Mouse (Mus musculus) myocyte (in vitro differentiated cells): Measurements from ENCODE around the gene Gal3st2b. TPM values are rescaled to one million over a fixed set of nuclear protein-coding genes. Genes with fewer than 3 reads are reported as not detected.
"Not testable (repeated sequence)": the region's sequence is repeated elsewhere in the genome, so short reads cannot be mapped to it uniquely, and the experiment has no call there.

Source experiments
- H3K27me3 ChIP-seq: one replicate; pipeline ENCODE4 v1.6.1; 2011; ENCODE audit not compliant: control insufficient read depth, insufficient read depth, insufficient read length
- H3K36me3 ChIP-seq: one replicate; pipeline ENCODE4 v1.6.1; 2011; ENCODE audit not compliant: control insufficient read depth, insufficient read depth
- H3K4me2 ChIP-seq: one replicate; pipeline ENCODE4 v1.6.1; 2011; ENCODE audit warnings: low read depth, control low read depth
- H3K4me3 ChIP-seq: one replicate; pipeline ENCODE4 v1.5.1; 2011; ENCODE audit warnings: mild to moderate bottlenecking, control low read depth, moderate library complexity
- H3K79me2 ChIP-seq: one replicate; pipeline ENCODE4 v1.6.1; 2011; ENCODE audit not compliant: control insufficient read depth, insufficient read depth
- H3ac ChIP-seq: one replicate; pipeline ENCODE4 v1.6.1; 2011; ENCODE audit not compliant: control insufficient read depth, insufficient read length
- polyA plus RNA-seq: library from polyadenylated mRNA; unstranded; fragments of >200 nt; fragmentation: generic; extraction: Trizol; gene quantifications from one replicate; pipeline ENCODE4 v1.2.1, GENCODE M21; 2012; ENCODE audit warnings: missing spikeins

Gene Gal3st2b
- polyA plus RNA-seq, 1 experiment, result not detected

DNA sequence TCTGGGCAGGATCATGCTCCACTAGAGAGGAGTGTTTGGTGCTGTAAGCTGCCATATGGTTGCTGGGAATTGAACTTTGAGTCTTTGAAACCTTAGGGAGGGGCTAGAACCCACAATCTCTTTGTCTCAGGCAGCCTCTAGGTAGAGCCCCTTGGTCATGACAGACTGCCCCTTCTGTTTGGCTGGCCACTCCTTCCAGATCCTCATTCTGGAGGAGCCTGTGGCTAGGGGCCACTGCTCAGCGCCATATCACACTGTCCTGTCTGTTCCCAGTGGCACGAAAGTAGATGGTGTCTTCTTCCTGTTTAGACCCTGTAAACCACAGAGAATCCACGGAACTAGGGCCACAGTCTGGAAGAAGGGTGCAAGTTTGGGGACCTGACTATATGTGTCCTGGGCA is 4.5 kb downstream of the Gal3st2b start:
- not testable (repeated sequence) for H3ac ChIP-seq, H3K27me3 ChIP-seq, H3K36me3 ChIP-seq, H3K4me3 ChIP-seq, H3K4me2 ChIP-seq, H3K79me2 ChIP-seq

DNA sequence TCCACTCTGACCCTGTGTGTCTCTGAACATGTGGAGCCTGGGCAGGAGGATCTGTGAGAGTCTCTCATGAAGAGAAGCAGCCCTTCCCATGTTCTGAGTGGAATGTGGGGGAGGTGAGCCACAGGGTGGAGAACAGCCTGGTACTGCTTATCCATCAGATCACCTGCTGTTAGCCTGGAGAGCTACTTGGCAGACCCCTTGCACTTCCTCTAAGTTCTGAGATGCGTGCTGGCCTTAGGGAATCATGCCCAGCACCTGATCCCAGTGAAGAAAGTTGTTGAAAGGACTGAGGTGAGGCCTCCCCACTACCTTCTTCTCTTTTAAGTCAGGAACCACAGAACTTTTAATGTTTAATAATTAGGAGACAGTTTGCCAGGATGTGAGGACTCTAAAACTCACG is 5.0 kb downstream of the Gal3st2b start:
- not testable (repeated sequence) for H3ac ChIP-seq, H3K79me2 ChIP-seq, H3K27me3 ChIP-seq, H3K4me3 ChIP-seq, H3K36me3 ChIP-seq, H3K4me2 ChIP-seq

DNA sequence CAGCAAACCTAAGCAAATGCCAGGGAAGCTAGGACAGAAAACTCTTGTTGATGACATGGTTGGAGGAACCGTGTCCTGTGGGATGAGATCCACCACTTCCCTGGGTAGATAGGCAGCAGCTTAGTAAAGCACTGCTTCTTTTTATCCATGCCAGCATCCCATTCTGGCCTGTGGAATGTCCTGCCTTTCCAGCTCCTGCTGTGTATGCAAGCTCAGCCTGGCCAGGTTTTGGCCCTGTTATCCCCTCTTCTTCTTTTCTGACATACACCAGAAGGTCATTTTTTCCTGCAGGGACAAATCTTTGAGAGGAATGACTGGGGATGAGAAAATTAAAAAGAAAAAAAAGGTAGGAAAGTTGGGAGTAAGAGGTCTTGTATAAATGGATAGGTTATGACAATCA is 17.3 kb downstream of the Gal3st2b start:
- not testable (repeated sequence) for H3K79me2 ChIP-seq, H3K27me3 ChIP-seq, H3K4me3 ChIP-seq, H3K4me2 ChIP-seq, H3K36me3 ChIP-seq, H3ac ChIP-seq

GRCm38 (mm10) chr1:93937807-93938206 is 19.7 kb downstream of the Gal3st2b start:
- H3K4me3 ChIP-seq, H3K36me3 ChIP-seq, H3K4me2 ChIP-seq, H3K79me2 ChIP-seq, H3K27me3 ChIP-seq, H3ac ChIP-seq: not testable (repeated sequence)

GRCm38 (mm10) chr1:93938415-93938814 is 20.3 kb downstream of the Gal3st2b start:
- H3ac ChIP-seq, H3K36me3 ChIP-seq, H3K4me2 ChIP-seq, H3K79me2 ChIP-seq, H3K27me3 ChIP-seq, H3K4me3 ChIP-seq: not testable (repeated sequence)

DNA sequence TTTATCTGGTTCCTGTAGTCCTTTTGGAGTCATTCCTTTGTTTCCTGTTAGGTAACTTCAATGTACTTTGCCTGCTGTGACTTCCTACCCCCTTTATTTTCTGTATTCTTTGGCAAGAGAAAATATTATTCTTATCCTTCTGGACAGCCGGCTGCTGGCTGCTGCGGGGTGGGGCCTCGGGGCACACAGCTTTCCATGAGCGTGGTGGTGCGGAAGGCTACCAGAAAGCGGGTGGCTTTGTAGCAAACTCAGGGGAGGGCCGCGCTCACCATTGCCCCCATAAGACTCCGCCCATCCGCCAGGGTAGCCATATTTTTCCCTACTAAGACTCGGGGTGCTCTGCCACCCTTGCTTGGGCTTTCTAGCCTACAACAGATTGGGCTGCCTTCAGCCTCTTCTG is 31.0 kb downstream of the Gal3st2b start:
- H3K4me2 ChIP-seq, H3K79me2 ChIP-seq, H3K36me3 ChIP-seq, H3K27me3 ChIP-seq, H3ac ChIP-seq, H3K4me3 ChIP-seq: not testable (repeated sequence)

DNA sequence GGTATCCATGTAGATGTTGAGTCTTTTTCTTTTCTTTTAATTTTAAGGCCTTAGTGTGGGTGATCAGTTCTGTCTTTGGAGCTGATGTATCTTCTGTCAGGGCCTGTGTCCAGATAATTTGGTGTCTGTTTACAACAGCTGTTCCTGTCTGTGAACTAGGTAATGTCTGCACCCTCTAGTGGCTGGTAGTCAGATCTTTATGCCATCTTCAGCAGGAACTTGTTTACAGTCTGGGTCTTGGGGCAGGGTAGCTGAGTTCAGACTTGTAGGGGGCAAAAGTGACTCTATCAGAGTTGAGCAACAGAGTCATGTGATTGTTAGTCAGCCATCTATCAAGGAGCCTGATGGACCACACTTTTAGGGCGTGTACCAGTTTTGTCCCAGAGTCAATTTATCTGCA is 48.4 kb downstream of the Gal3st2b start:
- not testable (repeated sequence) for H3K36me3 ChIP-seq, H3K4me2 ChIP-seq, H3K4me3 ChIP-seq, H3K79me2 ChIP-seq, H3K27me3 ChIP-seq, H3ac ChIP-seq

DNA sequence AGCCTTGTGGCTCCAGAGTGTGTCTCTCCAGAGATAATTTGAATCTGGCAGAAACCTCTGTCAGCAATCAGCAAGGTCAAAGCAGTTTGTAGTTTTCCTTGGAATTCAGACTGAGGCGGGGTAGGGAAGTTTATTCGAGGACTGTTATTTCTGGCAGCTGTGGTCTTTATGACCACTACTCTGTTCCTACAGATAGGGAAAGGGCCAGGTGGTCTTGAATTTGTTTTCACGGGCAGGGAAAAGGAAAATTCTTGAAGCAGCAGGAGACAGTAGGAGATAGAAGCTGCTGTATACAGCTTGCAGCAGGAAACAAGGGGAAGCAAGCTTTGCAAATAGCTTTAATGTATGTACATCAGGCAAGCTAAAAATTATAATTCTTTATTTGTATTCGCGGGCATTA is 52.3 kb downstream of the Gal3st2b start:
- not testable (repeated sequence) for H3K79me2 ChIP-seq, H3K4me3 ChIP-seq, H3K36me3 ChIP-seq, H3ac ChIP-seq, H3K4me2 ChIP-seq, H3K27me3 ChIP-seq

- not testable (repeated sequence) for H3K79me2 ChIP-seq, H3K36me3 ChIP-seq, H3K4me2 ChIP-seq
These were observed 52.7 kb downstream of the Gal3st2b start for GRCm38 (mm10) chr1:93970797-93971196.

GRCm38 (mm10) chr1:93975764-93976163 is 57.7 kb downstream of the Gal3st2b start:
- not testable (repeated sequence) for H3K4me2 ChIP-seq, H3K27me3 ChIP-seq, H3K4me3 ChIP-seq, H3K36me3 ChIP-seq, H3ac ChIP-seq, H3K79me2 ChIP-seq

More at GRCm38 (mm10) chr1:93970797-93971196, 52.7 kb downstream of the Gal3st2b start:
- not testable (repeated sequence) for H3K27me3 ChIP-seq, H3K4me3 ChIP-seq, H3ac ChIP-seq

GRCm38 (mm10) chr1:93978287-93978686 is 60.2 kb downstream of the Gal3st2b start:
- not testable (repeated sequence) for H3ac ChIP-seq, H3K4me3 ChIP-seq, H3K79me2 ChIP-seq, H3K36me3 ChIP-seq, H3K27me3 ChIP-seq, H3K4me2 ChIP-seq

- H3K79me2 ChIP-seq, H3K36me3 ChIP-seq, H3K4me2 ChIP-seq, H3K27me3 ChIP-seq, H3K4me3 ChIP-seq, H3ac ChIP-seq: not testable (repeated sequence)
These were observed 62.8 kb downstream of the Gal3st2b start for GRCm38 (mm10) chr1:93980932-93981331.
